Mouse (Mus musculus): Measurements from ENCODE around the gene Yeats2. TPM values are rescaled to one million over a fixed set of nuclear protein-coding genes. Genes with fewer than 3 reads are reported as not detected.

Gene Yeats2
- polyA plus RNA-seq, 1 experiment from 2014 or later: 37.6 TPM

GRCm38 (mm10) chr16:20130397-20130796, 10.5 kb upstream of the Yeats2 start:
- no peaks in the 10 kb centered on the region for H3K9me3 ChIP-seq (replicated peaks)
- H3K4me1 ChIP-seq: no peaks in the 10 kb centered on the region
- H3K27ac ChIP-seq: no peak overlapping the region
- peaks cover 14% of the 10 kb centered on the region for H3K36me3 ChIP-seq
- no peak overlapping the region for H3K4me2 ChIP-seq
- H3K27me3 ChIP-seq: no peaks in the 10 kb centered on the region
- H3K9ac ChIP-seq: no peak overlapping the region
- 61% methylated on average over 2 of the region's 2 CpGs for WGBS
- H3K4me3 ChIP-seq (replicated peaks): no peak overlapping the region
- no peak for ATAC-seq (replicated peaks; ENCODE audit: low FRiP score)

GRCm38 (mm10) chr16:20144568-20144967, 3.7 kb downstream of the Yeats2 start:
- no peak overlapping the region for H3K27ac ChIP-seq
- H3K4me3 ChIP-seq (replicated peaks): no peak overlapping the region
- H3K4me2 ChIP-seq: no peak overlapping the region
- 97% methylated on average over 3 of the region's 3 CpGs for WGBS
- ATAC-seq (replicated peaks; ENCODE audit: low FRiP score): no peak
- H3K4me1 ChIP-seq: peaks cover 17% of the 10 kb centered on the region
- H3K9me3 ChIP-seq (replicated peaks): no peaks in the 10 kb centered on the region
- H3K9ac ChIP-seq: no peak overlapping the region
- H3K36me3 ChIP-seq: peaks cover 17% of the 10 kb centered on the region
- H3K27me3 ChIP-seq: no peaks in the 10 kb centered on the region

GRCm38 (mm10) chr16:20151991-20152390, 11.1 kb downstream of the Yeats2 start:
- 67% methylated on average over 5 of the region's 5 CpGs for WGBS
- 0 out of 2 replicates have a peak, but pooled peaks cover 3% of the 10 kb centered on the region for H3K4me1 ChIP-seq
- H3K27ac ChIP-seq: no peak overlapping the region
- H3K4me3 ChIP-seq (replicated peaks): no peak overlapping the region
- H3K27me3 ChIP-seq: no peaks in the 10 kb centered on the region
- H3K9ac ChIP-seq: no peak overlapping the region
- no peak overlapping the region for H3K4me2 ChIP-seq
- H3K36me3 ChIP-seq: peaks cover 46% of the 10 kb centered on the region
- no peak for ATAC-seq (replicated peaks; ENCODE audit: low FRiP score)
- no peaks in the 10 kb centered on the region for H3K9me3 ChIP-seq (replicated peaks)

DNA sequence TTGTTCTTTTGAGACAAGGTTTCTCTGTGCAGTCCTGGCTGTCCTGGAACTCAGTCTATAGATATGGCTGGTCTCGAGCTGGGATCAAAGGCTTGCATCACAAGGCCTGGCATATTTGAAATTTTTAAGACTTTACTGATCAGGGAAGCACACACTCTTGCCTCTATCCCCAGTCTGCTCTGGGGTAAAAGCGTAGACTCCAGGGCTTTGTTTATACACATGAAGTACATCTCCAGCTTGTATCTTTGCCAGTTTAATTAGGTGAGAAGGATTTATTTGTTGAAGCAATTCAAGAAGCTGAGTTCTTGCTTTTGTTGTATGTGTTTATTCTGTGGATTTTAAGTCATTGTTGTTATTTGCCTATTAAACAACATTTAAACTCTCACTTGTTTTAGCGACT, 12.9 kb downstream of the Yeats2 start:
- H3K4me3 ChIP-seq (replicated peaks): no peak overlapping the region
- H3K4me1 ChIP-seq: 0 out of 2 replicates have a peak, but pooled peaks cover 3% of the 10 kb centered on the region
- no peaks in the 10 kb centered on the region for H3K9me3 ChIP-seq (replicated peaks)
- ATAC-seq (replicated peaks; ENCODE audit: low FRiP score): no peak
- no peaks in the 10 kb centered on the region for H3K27me3 ChIP-seq
- H3K36me3 ChIP-seq: peaks cover 61% of the 10 kb centered on the region
- H3K4me2 ChIP-seq: no peak overlapping the region
- no peak overlapping the region for H3K27ac ChIP-seq
- WGBS: 77% methylated on average over 3 of the region's 3 CpGs
- H3K9ac ChIP-seq: no peak overlapping the region

DNA sequence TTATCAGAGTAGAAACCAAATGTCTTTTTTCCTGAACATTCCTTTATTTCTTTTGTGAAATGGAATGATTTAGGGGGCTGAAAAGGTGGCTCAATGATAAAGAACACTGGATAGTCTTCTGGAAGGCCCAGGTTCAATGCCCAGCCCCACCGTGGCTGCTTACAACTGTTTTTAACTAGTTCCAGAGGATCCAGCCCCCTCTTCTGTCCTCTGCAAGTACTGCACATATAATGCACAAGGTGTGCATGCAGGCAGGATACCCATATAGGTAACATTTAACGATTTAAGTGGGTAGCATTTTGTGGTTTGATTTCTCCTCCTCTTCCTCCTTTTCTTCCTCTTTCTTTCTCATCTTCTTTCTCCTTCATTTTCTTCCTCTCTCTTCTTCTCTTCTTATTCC, 19.3 kb downstream of the Yeats2 start:
- Histone ChIP-seq H3K9ac (no peak overlapping the region), H3K27ac (no peak overlapping the region), H3K27me3 (no peaks in the 10 kb centered on the region), H3K4me3 (replicated peaks) (no peak overlapping the region), H3K9me3 (replicated peaks) (no peaks in the 10 kb centered on the region), H3K4me1 (no peaks in the 10 kb centered on the region), H3K4me2 (no peak overlapping the region), H3K36me3 (peaks cover 91% of the 10 kb centered on the region)
- WGBS: 90% methylated on average over 2 of the region's 2 CpGs
- no peak for ATAC-seq (replicated peaks; ENCODE audit: low FRiP score)

DNA sequence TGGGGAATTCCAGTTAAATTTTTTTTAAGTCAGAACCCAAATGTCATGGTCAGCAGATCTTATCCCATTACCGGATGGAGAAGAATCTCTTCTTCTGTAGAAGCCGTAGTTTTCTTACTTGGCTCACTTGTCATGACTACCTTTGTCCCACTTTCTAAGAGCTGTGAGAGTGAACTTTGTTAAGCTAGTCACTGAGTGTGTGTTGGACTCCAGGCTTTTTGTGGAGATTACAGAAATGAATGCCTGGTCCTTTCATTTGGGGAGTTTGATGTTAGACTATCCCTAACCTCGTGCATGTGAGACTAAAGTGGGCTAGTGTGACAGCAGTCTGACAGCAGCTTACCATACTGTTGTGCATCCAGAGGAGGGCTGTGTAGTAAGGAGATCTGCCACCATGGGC, 28.2 kb downstream of the Yeats2 start:
- H3K4me1 ChIP-seq: no peaks in the 10 kb centered on the region
- H3K27me3 ChIP-seq: no peaks in the 10 kb centered on the region
- no peak overlapping the region for H3K9ac ChIP-seq
- H3K4me2 ChIP-seq: no peak overlapping the region
- H3K9me3 ChIP-seq (replicated peaks): no peaks in the 10 kb centered on the region
- WGBS: 85% methylated on average over 3 of the region's 3 CpGs
- no peak for ATAC-seq (replicated peaks; ENCODE audit: low FRiP score)
- H3K36me3 ChIP-seq: peaks cover 91% of the 10 kb centered on the region
- H3K27ac ChIP-seq: no peak overlapping the region
- no peak overlapping the region for H3K4me3 ChIP-seq (replicated peaks)

GRCm38 (mm10) chr16:20169471-20170106, 28.7 kb downstream of the Yeats2 start:
- no peak for ATAC-seq (replicated peaks; ENCODE audit: low FRiP score)
- no peaks in the 10 kb centered on the region for H3K4me1 ChIP-seq
- H3K27ac ChIP-seq: no peak overlapping the region
- H3K27me3 ChIP-seq: no peaks in the 10 kb centered on the region
- 85% methylated on average over 3 of the region's 3 CpGs for WGBS
- H3K9ac ChIP-seq: no peak overlapping the region
- H3K36me3 ChIP-seq: peaks cover 91% of the 10 kb centered on the region
- no peak overlapping the region for H3K4me3 ChIP-seq (replicated peaks)
- no peak overlapping the region for H3K4me2 ChIP-seq
- no peaks in the 10 kb centered on the region for H3K9me3 ChIP-seq (replicated peaks)

DNA sequence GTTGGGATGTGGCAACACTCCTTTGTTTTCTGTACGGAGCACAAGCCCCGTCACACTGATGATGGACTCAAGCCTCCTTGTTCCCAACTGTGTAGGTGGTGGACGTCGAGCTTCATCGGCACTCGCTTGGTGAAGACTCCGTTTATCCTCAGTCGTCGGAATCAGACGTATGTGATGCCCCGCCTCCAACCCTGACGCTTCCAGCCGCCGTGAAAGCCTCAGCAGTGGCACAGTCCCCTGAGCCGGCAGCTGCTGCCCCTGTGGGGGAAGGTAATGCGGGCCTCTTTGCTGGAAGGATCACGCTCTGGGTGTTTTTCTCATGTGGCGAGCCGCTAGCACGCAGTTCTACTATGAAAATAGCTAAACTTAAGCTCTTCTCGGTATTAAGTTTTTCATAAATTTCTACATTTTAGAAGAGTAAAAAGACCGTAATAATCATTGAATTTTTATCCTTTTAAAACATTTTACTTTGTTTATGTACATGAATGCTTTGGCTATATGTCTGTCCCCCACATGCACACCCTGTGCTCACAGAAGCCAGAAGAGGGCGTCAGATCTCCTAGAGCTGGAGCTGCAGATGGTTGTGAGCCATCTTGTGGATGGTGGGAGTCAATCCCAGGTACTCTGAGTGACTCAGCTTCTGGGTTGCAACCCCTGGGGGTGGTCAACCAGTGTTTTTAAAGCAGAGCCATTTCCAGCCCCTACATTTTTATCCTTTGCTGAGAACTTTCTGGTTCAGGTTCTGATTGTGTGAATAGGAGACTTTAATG, 38.7 kb downstream of the Yeats2 start:
- H3K9me3 ChIP-seq (replicated peaks): no peaks in the 10 kb centered on the region
- no peak overlapping the region for H3K4me3 ChIP-seq (replicated peaks)
- no peak overlapping the region for H3K9ac ChIP-seq
- H3K27me3 ChIP-seq: no peaks in the 10 kb centered on the region
- peaks cover 70% of the 10 kb centered on the region for H3K36me3 ChIP-seq
- no peak overlapping the region for H3K4me2 ChIP-seq
- no peak for ATAC-seq (replicated peaks; ENCODE audit: low FRiP score)
- H3K27ac ChIP-seq: no peak overlapping the region
- no peaks in the 10 kb centered on the region for H3K4me1 ChIP-seq
- WGBS: 87% methylated on average over 23 of the region's 23 CpGs

DNA sequence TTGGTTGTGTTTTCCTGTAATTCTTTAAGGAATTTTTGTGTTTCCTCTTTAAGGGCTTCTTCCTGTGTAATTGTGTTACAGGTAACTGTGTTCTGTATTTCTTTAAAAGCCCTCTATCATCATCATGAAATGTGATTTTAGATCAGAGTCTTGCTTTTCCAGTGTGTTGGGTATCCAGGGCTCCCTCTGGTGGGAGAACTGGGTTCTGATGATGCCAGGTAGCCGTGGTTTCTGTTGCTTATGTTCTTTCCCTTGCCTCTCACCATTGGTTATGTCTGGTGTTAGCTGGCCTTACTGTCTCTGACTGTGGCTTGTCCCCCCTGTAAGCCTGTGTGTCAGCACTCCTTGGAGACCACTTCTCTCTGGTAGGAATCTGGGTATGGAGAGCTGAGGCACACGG, 44.5 kb downstream of the Yeats2 start:
- Histone ChIP-seq H3K36me3 (peaks cover 75% of the 10 kb centered on the region), H3K27me3 (no peaks in the 10 kb centered on the region), H3K27ac (no peak overlapping the region), H3K9me3 (replicated peaks) (no peaks in the 10 kb centered on the region), H3K4me1 (no peaks in the 10 kb centered on the region), H3K4me3 (replicated peaks) (no peak overlapping the region), H3K4me2 (no peak overlapping the region), H3K9ac (no peak overlapping the region)
- ATAC-seq (replicated peaks; ENCODE audit: low FRiP score): no peak
- WGBS: 60% methylated on average over 2 of the region's 2 CpGs

GRCm38 (mm10) chr16:20191161-20191882, 50.5 kb downstream of the Yeats2 start:
- H3K9ac ChIP-seq: no peak overlapping the region
- peaks cover 90% of the 10 kb centered on the region for H3K36me3 ChIP-seq
- ATAC-seq (replicated peaks; ENCODE audit: low FRiP score): no peak
- H3K4me3 ChIP-seq (replicated peaks): no peak overlapping the region
- no peak overlapping the region for H3K27ac ChIP-seq
- no peak overlapping the region for H3K4me2 ChIP-seq
- no peaks in the 10 kb centered on the region for H3K4me1 ChIP-seq
- H3K9me3 ChIP-seq (replicated peaks): no peaks in the 10 kb centered on the region
- no peaks in the 10 kb centered on the region for H3K27me3 ChIP-seq
- WGBS: 82% methylated on average over 3 of the region's 3 CpGs

DNA sequence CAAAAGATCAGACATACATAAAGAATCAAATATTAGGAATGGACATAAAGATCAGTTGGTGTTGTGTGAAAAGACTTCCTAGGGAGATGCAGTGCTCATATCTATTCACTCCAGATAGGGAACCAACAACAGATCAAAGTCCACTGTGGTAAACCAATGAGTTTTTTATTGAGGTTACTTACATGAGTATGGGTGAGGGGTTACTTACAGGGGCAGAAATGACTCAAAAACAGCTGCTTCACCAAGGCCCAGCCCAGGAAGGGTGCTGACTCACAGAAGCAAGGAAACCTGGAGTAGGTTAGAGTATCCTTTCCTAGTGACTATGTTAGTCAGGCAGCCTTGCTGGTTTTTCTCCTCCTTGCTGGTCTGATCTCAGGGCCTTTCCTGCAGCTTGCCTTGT, 51.2 kb downstream of the Yeats2 start:
- Histone ChIP-seq H3K9ac (no peak overlapping the region), H3K4me1 (no peaks in the 10 kb centered on the region), H3K36me3 (peaks cover 90% of the 10 kb centered on the region), H3K4me2 (no peak overlapping the region), H3K9me3 (replicated peaks) (no peaks in the 10 kb centered on the region), H3K27ac (no peak overlapping the region), H3K4me3 (replicated peaks) (no peak overlapping the region), H3K27me3 (no peaks in the 10 kb centered on the region)
- ATAC-seq (replicated peaks; ENCODE audit: low FRiP score): no peak

DNA sequence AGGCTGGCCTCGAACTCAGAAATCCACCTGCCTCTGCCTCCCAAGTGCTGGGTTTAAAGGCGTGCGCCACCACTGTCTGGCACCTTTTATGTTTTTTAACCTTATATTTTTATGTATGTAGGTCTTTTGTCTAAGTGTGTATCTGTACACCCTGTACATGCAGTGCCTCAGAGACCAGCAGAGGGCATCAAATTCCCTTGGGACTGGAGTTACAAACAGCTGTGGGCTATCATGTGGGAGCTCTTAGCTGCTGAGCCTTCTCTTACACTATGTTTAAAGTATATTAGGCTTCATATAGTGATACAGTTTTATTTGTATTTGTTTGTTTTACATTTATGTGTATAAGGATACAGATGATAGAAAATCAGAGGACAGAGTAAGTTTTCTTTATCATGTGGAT, 54.7 kb downstream of the Yeats2 start:
- 94% methylated on average over 3 of the region's 3 CpGs for WGBS
- Histone ChIP-seq H3K9ac (no peak overlapping the region), H3K4me1 (no peaks in the 10 kb centered on the region), H3K27me3 (no peaks in the 10 kb centered on the region), H3K9me3 (replicated peaks) (no peaks in the 10 kb centered on the region), H3K4me2 (no peak overlapping the region), H3K36me3 (peaks cover 92% of the 10 kb centered on the region), H3K4me3 (replicated peaks) (no peak overlapping the region), H3K27ac (no peak overlapping the region)
- ATAC-seq (replicated peaks; ENCODE audit: low FRiP score): no peak
